Mouse (Mus musculus): ENCODE measurements at regions not wholly inside any gene's neighbourhood (a gene's known extent, or its start where the extent isn't known, plus 50 kb on each side); places are given as distances from the start of the nearest gene placed in this dataset.

GRCm38 (mm10) chr3:31374061-31374460, 63.9 kb upstream of the Slc7a14 start:
- Histone ChIP-seq H3K27me3 (replicated peaks) (no peaks in the 10 kb centered on the region), H3K36me3 (no peaks in the 10 kb centered on the region), H3K4me1 (no peaks in the 10 kb centered on the region), H3K4me2 (no peak overlapping the region), H3K9ac (no peak overlapping the region), H3K9me3 (replicated peaks) (no peaks in the 10 kb centered on the region), H3K4me3 (no peak overlapping the region), H3K27ac (no peak overlapping the region)
- no peak for ATAC-seq

- Histone ChIP-seq H3K27ac (no peak overlapping the region), H3K4me2 (no peak overlapping the region), H3K9me3 (replicated peaks) (no peaks in the 10 kb centered on the region), H3K27me3 (replicated peaks) (no peaks in the 10 kb centered on the region), H3K4me1 (no peaks in the 10 kb centered on the region), H3K9ac (no peak overlapping the region), H3K36me3 (no peaks in the 10 kb centered on the region), H3K4me3 (no peak overlapping the region)
- ATAC-seq: no peak
- WGBS (ENCODE audit: insufficient replicate concordance): 41% methylated on average over 2 of the region's 2 CpGs
These were observed 58.1 kb upstream of the Slc7a14 start for GRCm38 (mm10) chr3:31368259-31368658.

All from liver, embryonic 12.5 days (tissue).